Mouse (Mus musculus): ENCODE measurements at regions not wholly inside any gene's neighbourhood (a gene's known extent, or its start where the extent isn't known, plus 50 kb on each side); places are given as distances from the start of the nearest gene placed in this dataset.
A peak's percentile ranks its signal among the peaks of the same experiment; 100 is the strongest.

DNA sequence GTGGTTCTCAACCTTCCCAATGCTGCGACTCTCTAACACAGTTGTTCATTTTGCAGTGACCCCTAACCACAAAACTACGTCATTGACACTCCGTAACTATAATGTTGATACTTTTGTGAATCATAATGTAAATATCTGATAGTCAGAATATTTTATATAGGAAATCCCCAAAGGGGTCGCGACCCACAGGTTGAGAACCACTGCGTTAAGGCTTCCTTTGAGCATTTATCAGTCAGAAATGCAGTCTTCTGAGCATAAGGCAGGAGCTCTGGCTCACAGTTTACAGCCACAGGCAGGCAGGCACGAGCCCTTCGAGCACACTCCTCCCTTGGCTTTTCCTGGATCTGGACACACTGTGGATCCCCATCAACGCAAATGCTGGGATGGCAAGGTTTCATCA lies 57.0 kb downstream of the Nxnl2 start:
- no peak for DNase-seq (ENCODE audit: low spot score)

- no peak for DNase-seq (ENCODE audit: low spot score)
Observed at GRCm38 (mm10) chr13:51228862-51229770, 58.3 kb downstream of the Nxnl2 start.

DNA sequence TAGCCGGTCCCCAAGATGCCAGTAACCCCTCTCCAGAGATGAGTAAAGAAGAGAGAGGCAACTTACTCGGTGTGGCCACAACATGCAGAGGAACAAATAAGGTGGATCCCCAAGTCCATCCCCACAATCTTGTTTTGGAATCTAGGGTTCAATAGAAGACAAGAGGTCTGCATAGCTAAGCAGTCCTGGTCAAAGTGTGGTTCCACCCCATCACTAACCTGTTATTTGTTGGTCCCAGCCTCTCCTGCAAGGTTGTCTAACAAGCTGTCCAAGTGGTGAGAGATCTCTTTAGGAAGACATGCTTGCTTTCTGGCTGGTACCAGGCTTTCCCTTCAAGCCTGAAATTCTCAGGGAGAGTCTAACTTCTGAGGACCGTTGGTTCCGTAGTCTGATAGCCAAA lies 59.0 kb downstream of the Nxnl2 start:
- DNase-seq (ENCODE audit: low spot score), result no peak

- DNase-seq (ENCODE audit: low spot score), result no peak
Observed at GRCm38 (mm10) chr13:51231586-51231985, 60.8 kb downstream of the Nxnl2 start.

- DNase-seq (ENCODE audit: low spot score), result no peak
Observed at GRCm38 (mm10) chr13:51247378-51247777, 76.6 kb downstream of the Nxnl2 start.

DNA sequence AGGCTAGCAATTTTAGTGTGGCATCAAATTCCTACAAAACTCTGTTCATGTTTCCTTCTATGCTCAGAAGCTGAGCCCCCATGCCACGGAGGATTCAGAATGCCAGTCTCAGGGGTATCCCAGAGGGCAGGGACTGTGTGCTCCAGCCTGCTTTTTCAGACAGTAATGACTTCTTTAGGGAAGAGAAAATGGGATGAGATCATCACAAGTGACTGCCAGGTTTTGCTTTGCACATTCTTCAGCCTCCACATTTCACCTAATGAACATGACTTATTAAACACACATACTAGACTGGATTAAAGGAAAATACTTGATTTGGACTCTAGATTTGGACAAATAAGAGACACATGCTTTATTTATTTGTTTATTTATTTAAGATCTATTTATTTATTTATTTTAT lies 82.5 kb downstream of the Nxnl2 start:
- DNase-seq (ENCODE audit: low spot score), result no peak

DNA sequence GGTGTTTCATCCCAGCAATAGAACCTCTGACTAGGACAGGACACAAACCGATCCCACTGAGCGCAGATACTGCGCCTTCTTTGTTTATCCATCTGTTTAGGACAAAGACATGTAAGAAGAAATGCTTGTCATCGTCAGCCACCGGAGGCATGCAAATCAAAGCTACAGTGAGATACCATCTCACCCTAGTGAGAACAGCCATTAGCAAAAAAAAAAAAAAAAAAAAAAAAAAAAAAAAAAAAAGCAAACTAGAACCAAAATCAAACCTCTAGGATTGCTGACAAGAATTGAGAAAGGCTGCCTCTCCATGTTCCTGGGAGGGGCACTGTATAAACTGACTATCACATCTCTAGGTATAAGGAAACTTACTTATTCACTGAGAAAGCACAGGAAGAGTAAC lies 84.9 kb downstream of the Nxnl2 start:
- DNase-seq (ENCODE audit: low spot score), result no peak

DNA sequence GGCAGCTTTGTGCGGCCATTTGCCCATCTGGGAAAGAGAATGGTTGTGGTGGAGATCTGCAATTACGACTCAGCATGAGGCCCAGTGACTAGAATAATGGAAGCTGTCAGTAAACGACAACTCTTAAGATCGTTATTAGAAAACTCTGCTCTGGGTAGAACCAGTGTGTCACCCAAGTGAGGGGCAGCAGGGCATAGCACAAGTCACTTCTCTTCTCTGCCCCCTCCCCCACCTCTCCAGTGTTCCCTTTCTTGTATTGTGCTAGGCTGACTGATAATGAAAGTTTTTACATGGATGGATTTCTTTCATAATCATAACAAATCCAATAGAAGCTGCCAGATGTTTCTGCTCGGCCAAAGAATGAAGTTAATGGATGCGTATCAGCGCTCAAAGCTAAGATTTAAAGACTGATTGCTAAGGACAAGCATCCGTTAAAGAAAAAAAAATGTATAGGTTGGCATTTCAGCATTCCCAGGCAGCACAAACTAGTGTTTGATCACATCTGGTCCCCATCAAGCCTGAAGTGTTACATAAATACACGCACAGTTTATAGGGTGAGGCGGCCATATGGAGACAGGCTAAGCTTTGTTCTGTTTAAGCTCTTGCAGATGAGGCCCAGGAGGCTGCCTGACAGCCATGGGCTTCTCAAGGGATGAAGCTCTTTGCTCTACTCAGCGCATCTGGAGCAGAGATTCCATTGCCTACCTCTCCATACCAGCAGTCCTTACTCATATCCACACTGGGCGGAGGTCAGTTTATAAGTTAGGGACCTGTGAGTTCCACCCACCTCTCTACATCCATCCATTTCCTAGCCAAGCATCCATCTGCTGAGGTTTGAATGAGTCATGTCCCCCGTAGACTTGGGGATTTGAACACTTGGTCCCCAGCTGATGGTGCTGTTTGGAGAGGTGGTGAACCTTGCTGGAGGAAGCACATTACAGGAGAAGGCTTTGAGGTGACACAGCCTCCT lies 88.2 kb downstream of the Nxnl2 start:
- DNase-seq (ENCODE audit: low spot score), result no peak

GRCm38 (mm10) chr13:51261619-51262018 lies 90.8 kb downstream of the Nxnl2 start:
- peak; percentile 7 for DNase-seq (ENCODE audit: low spot score)

DNA sequence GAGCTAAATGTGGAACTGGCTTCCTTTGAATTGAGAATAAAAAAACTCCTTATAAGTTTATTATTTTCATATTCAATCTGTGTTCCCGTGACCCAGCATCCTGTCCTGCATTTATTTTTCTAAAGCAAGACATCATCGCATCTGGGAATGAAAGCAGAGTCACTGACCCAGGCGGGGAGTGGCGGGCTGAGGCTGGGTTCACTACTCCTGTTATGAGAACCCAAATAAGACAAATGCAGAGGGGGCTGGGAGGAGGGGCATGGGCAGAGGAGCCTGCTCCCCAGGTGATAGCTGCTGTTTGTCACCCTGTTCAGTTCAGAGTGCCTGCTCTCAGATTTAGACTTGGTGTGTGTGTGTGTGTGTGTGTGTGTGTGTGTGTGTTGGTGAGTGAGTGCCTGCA lies 102.0 kb downstream of the Nxnl2 start:
- DNase-seq (ENCODE audit: low spot score), result no peak

DNA sequence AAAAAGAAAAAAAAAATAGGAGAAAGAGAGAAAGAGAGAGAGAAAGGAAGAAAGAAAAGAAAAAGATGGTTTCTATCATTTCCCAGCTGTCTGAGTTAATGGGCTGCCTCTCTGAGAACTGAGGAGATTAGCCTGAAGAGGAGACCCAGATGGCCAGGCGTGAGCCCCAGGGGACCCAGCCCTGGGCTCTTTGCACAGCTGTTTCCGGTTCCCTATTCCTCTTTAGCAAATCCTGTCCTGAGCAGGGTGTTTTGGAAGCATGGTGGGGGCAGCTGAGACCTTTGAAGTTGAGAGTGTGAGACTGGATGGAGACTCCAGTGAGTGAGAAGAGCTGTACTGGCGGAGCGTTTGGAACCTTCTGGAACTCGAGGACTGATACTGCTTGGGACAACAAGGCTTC lies 103.8 kb downstream of the Nxnl2 start:
- no peak for DNase-seq (ENCODE audit: low spot score)

- no peak for DNase-seq (ENCODE audit: low spot score)
Observed at GRCm38 (mm10) chr13:51276601-51277000, 105.8 kb downstream of the Nxnl2 start.

DNA sequence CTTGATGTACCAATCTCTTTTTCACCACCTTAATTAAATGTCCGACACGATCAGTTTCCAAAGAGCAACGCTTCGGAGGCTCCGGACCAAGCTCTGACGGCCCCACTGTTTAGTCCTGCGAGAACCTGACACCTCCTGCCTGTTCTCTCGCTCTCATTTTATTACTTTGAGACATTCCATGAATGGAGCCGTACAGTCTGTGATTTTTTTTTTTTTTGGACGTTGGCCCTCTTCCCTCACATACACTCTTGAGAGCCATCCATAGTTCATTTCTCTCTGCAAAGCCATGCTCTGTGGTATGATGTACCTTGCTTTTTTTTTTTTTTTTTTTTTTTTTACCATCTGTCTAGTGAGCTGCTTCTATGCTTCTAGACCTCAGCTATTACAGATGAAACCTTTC lies 106.7 kb downstream of the Nxnl2 start:
- DNase-seq (ENCODE audit: low spot score), result no peak

GRCm38 (mm10) chr13:51279642-51280387 lies 109.0 kb downstream of the Nxnl2 start:
- DNase-seq (ENCODE audit: low spot score), result no peak

GRCm38 (mm10) chr13:51280388-51280753 lies 109.5 kb downstream of the Nxnl2 start:
- no peak for DNase-seq (ENCODE audit: low spot score)

DNA sequence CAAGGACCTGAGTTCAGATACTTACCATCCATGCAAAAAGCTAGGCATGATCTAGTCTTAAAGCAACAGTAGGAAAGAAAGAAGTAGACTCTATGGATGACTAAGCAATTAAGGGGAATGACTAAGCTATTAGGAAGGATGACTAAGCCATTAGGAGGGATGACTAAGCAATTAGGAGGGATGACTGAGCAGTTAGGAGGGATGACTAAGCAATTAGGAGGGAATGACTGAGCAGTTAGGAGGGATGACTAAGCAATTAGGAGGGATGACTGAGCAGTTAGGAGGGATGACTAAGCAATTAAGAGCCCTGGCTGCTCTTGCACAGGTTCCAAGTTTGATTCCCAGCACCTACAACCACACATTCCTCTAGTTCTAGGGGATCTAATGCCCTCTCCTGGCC lies 113.9 kb downstream of the Nxnl2 start:
- DNase-seq (ENCODE audit: low spot score), result no peak

DNA sequence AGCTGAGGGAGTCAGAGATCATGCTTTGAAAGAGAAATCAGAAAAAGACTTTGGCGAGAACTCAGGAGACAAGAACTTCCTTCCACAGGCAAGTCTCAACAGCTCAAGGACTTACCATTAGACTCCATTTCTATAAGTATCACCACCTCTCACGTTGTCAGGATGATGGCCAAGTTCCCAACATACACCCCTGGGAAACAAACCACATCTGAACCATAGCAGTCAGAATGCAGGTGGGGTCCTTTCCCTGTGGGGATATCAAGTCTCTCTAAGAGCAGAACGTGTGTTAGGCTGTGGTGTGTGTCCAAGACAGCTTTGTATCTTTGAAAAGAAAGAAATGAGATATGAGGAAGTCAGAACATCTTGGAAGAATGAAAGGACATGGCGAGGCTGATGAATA lies 118.6 kb downstream of the Nxnl2 start:
- DNase-seq (ENCODE audit: low spot score), result no peak

DNA sequence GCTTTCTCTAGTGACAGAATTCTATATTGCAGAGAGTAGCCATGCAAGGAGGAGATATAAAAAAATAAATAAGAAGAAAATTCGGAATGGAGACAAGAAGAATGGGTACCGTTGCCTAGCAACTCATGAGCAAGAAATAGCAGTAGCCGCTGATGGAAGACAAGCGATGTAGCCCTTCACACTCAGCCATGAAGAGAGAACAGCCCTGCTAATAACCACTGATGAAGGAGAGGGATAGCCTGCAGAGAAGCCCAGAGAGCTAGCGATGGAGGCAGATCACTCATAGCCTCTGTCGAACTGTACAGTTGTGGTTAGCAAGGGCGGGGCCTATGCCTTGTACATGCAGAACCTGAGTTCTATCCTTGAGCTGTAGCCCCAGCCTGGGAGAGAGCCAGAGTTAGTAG lies 118.4 kb upstream of the S1pr3 start:
- DNase-seq (ENCODE audit: low spot score), result no peak

DNA sequence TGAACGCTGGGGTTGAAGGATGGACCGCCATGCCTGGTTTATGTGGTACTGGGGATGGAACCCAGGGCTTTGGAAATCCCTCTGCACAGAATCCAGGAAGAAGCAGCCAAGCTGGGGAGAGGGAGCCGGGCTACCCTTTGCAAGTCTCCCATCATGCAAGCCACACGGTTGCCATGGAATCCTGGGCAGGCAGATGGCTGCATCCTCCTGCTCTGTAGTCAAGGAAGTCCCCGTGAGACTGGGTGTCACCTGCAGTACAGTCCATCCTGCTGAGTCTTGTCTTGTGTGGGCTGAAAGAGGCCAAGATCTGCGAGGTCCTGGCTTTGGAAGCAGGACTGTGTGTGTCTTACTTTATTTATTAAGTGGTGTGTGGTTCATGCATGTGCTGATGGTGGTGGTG lies 117.5 kb upstream of the S1pr3 start:
- no peak for DNase-seq (ENCODE audit: low spot score)

DNA sequence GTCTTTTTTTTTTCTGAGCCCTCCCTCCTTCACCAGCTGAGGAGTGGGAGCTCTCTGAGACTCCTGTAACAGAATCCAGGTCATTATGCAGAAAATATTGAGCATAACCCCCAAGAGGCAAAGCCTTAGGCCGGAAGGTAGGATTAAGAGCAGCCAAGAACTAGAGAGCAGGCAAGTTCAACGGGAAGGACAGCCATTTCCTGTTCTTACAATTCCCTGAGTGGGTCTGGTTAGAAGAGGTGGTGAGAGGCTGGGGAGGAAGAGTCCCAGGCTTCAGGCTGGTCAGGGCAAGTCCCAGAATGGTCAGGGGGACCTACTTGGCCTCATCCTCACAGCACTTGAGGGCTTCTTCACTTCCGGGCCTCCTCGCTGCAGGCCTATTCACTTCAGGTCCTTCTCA lies 115.4 kb upstream of the S1pr3 start:
- no peak for DNase-seq (ENCODE audit: low spot score)

DNA sequence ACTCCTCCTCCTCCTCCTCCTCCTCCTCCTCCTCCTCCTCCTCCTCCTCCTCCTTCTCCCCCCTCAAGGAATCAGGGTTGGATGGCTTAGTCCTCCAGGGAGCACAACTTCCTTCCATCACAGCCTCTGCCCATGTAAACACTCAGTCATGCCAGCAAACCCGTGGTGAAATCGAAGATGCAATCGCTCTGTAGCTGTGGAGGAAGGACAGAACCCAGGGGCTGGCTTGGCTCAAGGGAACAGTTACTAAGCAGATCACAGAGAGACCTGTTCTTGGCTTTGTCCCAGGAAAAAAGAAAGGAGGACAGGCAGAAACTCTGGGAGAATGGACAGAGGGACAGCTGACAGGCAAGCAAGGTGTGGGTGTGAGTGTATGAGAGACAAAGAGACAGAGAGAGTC lies 112.6 kb upstream of the S1pr3 start:
- DNase-seq (ENCODE audit: low spot score), result no peak

GRCm38 (mm10) chr13:51297231-51297880 lies 111.1 kb upstream of the S1pr3 start:
- DNase-seq (ENCODE audit: low spot score), result no peak
